Mouse (Mus musculus) thymus, postnatal 10 days (tissue): Measurements from ENCODE around the gene Gm28308.

ENCODE experiments used
- DNase-seq, 2 experiments: peaks; one replicate each; pipeline ENCODE4 v3.0.0; 2021; ENCODE audit warnings: low spot score in 2 of 2

Gm28308 gene

GRCm38 (mm10) chr6:52232568-52232965 is 19.4 kb upstream of the Gm28308 start:
- no peak for DNase-seq

GRCm38 (mm10) chr6:52231885-52232567 is 18.9 kb upstream of the Gm28308 start:
- no peak for DNase-seq

DNA sequence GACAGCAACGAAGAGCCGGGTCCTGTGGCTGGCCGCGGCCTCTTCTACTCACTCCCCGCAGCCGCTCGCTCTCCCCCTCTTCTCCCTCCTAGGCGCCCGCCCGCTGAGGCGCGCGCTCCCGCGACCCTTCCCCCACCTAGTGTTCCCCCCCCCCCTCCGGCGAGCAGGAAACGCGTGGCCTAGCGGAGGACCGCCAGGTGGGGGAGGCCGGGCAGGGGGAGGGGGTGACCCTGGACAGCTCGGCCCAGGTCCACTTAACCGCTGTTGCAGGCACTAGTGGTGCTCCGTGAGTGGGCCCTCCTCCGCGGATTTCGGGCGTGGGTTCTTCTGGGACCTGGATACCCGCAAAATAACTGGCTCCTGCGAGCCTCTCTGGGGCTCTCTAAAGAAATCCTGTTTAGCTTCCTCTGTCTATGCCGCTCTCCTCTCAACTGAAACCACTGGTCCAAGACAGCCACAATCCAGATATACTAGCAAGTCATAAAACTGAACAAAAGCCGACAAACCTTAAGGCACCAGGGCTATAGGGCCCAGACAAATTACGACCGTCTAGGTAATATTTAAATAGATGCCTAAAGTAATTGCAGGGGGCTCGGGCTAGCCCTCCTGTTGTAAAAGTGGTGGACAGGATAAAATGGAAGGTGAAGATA is 17.5 kb upstream of the Gm28308 start, which contains the start of gene Hoxa9:
TSS of gene Hoxa9 (minus strand) at position 574 of the 650 bp plus-strand sequence.
- no peak for DNase-seq

DNA sequence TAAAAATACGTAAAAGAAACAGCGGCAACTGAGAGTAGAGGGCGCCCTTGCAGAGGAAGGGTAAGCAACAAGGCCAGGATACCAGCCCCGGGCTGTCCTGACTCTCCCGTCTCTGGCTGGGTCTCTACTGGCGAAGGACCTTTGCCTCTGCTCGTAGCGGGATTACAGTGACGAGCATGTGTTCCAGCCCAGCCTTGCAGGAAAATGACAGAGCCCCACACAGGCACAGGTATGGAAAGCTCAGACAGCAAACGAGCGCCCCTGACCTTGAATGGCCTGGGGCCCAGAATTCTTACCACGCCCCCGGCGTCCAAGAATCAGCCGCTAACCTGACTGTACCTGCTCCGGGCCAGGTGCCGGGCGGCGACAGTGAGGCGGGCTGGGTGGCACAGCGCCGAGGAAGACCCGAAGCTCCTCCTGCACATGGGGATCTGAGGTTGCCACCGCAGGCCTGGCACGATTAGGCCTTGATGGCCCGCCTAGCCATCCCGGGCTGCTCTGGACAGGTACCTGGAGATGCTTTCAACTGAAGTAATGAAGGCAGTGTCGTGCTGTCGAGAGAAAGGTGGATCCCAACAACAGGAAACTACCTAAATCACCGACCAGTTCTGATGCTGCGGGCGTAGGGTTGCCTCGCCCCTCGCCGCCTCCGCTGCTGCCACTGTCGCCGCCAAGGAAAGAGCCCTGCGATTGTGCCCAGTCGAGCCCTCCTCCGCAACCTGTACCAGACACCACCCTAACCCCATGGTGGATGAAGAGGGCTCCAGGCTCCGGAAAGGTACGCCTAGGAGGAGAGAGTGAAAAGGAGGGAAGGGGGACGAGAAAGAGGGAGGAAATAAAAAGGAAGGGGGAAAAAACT is 16.6 kb upstream of the Gm28308 start:
- no peak for DNase-seq

- DNase-seq, result no peak
Observed at GRCm38 (mm10) chr6:52228475-52229465, 15.6 kb upstream of the Gm28308 start.

DNA sequence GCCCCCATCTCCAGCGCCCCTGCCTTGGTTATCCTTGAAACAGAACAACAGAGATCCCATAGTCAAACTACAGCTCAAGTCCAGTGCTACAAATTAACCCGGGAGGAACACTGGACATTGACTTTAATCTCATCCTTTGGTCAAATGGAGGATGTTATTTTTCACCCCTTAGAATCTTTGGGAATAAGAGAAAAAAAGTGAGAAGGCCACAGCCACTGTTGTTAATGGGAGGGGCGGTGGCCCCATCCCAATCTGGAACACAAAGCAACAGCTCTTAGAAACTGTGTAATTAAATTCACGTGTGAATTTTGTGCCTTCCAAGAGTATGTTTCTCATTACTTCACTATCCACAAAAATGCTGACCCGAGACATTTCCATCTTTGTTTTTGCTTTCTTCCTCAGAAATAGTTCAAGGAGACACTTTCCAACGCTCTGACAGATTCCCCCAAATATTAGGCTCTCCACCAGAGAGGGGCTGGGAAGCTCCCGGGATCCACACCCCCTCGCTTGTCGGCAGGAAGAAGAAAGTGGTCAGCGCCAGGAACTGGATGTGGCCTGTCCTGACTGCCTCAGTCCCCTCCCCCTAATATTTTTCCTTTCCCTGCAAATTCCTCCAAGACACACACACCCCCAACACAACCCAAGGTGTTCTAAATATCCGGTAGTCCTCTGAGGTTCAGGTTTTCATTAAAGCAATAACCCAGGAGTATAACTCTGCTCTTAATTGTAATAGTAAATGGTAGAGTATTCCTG is 14.5 kb upstream of the Gm28308 start:
- no peak for DNase-seq

DNA sequence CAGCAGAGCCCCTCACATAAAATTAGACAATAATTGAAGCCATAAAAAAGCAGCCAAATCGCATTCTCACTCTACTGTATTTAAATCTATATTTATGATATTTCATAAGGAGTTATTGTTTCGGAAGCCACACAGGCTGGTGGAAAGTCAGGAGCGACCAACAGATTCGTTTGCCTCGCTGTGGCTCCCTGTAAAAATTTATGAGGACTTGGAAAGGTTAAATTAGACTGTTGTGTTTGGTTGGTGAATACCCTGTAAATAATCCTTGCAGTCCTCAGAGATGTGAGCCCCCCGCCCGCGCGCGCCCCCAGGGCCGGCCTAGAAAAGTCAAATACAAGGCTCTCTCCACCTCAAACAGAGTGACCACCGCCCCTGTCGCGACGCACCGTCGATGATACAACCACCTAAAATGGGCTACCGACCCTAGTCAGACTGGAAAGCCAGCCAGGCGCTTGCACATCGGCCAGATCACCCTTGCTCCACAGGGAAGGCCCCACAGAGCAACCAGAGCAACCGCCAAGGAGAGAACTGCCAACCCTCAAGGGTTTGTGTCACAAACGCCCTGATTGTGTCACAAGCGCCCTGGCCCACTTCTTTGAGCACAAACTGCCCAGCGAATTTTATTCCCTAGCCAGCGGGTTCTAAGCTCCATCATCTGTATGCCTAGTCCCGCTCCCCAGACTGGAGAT is 13.6 kb upstream of the Gm28308 start:
- DNase-seq, result no peak

DNA sequence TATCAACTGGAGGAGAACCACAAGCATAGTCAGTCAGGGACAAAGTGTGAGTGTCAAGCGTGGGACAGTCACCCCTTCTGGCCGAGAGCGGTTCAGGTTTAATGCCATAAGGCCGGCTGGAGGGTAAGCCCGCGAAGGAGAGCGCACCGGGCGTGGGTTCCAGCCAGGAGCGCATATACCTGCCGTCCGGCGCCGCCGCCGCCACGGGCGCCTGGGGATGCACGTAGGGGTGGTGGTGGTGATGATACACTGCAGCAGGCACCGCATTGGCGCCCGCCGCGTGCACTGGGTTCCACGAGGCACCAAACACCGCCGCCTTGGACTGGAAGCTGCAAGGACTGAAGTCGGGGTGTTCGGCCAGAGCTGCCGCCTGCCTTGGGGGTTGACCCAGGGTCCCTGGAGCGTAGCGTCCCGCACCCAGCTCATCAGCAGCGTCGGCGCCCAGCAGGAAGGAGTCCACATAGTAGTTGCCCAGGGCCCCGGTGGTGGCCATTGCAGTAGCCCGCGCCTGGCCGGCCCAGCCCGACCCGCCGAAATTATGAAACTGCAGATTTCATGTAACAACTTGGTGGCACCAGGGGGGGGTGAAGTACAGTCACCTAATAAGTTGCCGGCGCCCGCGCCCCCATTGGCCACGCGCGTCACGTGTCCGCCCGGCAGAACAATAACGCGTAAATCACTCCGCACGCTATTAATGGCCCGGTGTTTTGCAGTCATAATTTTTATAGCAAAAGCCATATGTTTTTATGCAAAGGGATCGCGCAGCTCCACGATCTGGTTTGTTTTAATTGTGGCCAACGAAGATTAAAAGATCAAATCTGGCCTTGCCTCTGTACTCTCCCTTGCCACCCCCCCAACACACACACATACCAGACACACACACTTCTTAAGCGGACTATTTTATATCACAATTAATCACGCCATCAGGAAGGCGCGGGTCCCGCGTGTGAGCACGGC is 12.8 kb upstream of the Gm28308 start:
- no peak for DNase-seq

DNA sequence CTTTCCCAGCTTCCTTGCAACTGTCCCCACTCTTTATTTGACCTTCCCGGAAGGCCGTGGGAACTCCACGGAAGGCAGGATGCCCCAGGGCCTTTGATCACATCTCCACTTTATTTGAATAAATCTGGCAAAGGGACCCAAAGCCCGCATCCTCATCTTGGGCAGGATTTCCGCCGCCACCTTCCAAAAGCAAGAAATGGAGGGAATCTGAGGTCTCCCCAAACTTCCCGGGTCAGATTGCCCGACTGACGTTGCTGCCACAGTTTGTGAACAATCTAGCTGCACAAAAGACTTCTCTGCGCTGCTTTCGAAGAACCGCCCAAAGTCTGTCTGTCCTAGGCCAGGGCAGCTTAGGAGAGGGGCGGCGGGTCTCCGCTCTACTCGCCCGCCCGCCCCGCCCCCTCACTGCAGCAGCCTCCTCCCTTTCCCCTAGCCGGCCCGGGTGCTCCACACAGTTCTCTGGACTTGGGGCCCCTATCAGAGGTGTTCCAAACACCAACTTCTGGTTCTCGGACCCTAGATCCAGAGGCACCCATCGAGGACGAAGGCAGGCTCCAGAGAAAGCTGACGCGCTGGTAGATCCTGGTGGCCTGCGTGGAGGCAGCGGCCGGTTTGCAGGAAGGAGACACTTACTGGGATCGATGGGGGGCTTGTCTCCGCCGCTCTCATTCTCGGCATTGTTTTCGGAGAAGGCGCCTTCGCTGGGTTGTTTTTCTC is 11.9 kb upstream of the Gm28308 start:
- no peak for DNase-seq

DNA sequence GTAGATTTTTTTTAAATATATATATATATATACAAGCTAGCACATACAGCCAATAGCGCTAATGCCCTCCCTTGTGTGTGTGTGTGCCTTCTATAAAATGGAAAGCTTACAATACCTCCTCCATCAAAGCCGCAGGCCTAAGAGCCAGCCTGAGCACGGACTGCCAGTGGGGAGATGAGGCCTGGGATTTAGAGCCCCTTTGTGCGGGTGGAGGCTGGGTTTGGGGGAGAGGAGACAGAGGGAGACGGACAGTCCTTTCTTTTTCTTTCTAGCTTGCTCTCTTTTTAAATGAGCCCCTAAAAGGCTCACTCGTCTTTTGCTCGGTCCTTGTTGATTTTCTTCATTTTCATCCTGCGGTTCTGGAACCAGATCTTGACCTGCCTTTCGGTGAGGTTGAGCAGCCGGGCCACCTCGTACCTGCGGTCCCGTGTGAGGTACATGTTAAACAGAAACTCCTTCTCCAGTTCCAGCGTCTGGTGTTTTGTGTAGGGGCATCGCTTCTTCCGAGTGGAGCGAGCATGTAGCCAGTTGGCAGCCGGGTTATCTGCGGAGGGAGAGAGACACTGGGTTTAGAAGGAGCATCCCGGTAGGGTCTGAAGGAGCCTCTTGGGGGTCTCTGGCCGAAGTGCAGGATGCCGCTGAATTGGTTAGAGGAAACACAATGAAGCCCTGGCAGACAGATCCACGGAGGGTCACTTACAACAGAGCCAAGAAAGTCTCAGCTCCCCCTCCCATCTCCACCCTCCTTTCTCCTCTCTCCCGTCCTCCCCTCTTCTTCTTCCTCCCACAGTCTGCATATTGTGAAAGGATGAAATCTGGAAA is 11.0 kb upstream of the Gm28308 start:
- DNase-seq, result no peak

DNA sequence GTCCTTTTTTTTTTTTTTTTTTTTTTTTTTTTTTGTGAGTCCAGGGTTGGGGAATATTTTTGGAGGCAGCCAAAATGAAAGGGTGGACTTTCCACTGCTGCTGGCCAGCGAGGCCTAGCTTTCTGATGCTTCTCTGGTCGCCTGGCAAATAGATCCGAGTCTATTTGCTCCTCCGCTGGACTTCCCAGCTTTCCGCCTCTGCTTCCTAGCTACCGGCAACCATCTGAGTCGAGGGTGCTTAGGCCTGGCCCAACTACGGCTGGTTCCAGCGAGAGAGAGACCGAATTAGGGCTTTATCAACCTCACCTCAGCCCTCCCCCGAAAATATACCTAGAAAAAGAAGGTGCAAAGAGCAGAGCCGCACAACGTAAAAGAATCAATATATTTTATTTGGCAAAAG is 9.6 kb upstream of the Gm28308 start:
- DNase-seq, result no peak

- no peak for DNase-seq
Observed at GRCm38 (mm10) chr6:52221993-52222685, 9.0 kb upstream of the Gm28308 start.

DNA sequence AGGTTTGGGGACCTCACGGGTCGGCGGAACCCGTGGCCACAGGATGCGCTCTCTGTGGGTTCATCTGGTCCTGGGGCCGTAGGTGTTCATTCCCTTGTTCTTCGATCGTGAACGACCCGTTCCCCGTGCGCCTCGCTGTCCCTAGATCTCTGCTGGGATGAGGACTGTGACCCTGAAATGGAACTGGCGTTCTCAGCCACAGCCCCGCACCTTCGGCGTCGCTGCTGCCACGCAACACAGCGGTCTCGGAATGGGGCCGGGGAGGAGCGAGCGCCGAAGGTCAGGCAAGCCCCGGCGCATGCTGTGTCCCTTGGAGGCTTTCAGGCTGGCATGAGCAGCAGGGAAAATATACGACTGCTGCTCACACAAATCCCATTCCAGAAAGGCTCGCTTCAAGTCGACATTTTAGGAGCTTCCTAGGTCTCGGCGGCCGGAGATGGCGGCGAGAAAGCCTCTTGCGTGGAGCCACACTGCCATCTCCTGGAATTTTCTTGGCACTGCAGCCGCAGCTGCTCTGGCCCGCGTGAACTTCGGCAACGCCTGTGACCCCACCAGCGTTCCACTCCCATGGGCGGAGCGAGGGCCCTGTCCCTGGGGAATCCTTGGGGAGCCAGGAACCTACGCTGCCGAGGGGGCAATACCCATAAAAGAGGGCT is 8.3 kb upstream of the Gm28308 start, which contains the start of gene Hoxa7:
TSS of gene Hoxa7 (minus strand) at position 518 of the 656 bp plus-strand sequence.
- peak; percentile 50 to 81 for DNase-seq

GRCm38 (mm10) chr6:52220865-52221310 is 7.7 kb upstream of the Gm28308 start:
- no peak for DNase-seq

DNA sequence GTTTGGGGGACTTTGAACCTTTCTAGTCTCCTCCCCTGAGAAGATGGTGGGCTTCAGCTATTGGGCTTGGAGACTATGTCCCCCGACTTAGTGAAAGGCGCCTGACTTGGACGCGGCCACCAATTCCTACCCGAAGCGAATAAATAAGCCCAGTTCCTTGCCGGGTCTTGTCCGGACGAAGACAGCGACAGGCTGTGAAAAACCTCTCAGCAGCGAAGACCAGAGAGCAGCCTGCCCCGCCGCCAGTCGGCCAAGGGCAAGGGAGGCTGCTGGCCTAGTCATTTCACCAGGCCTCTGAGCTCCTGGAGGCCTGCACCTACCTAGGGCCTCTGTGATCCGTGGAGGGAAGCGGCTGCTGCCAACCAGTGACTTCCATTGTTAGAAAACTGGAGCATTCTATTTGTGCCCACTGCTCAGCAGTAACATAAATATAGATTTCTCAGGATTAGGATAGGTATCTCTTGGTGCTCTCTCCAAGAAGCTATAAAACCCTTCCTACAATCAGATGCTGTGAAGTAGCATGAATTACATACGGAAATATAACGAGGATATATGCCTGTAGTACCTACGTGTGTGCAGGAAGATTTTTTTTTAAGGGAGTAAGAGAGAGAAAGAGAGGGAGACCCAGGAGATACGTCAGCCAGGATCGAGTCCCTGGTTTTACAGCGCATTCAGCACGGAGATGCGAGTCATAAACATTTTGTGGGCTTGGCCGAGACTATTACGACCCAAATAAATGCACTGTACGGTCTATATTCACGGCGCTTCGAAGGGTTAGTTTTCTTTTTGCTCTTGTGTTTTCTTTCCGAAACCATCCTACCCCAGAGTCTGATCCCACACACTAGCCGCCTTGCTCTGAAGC is 7.1 kb upstream of the Gm28308 start:
- no peak for DNase-seq
